Mouse (Mus musculus) heart, postnatal 25 days (tissue): ENCODE results near the gene Neurod2. TPM values are rescaled to one million over a fixed set of nuclear protein-coding genes. Genes with fewer than 3 reads are reported as not detected.

Experiments used
- DNase-seq: peaks from one replicate; pipeline ENCODE4 v3.0.0; 2022; ENCODE audit warnings: low spot score
- intact Hi-C: fragments of 180-260 bp; cut with DNase I; formaldehyde crosslinking; loops from one replicate; pipeline ENCODE4 v1.15.1; 2025
- total RNA-seq, 2 experiments: library from RNA; stranded (reverse); gene quantifications; 2 replicates each; pipeline ENCODE4 v1.2.3; 2021

Neurod2 gene
- total RNA-seq, 2 experiments from 2014 or later: not detected

GRCm38 (mm10) chr11:98356625-98357394, 27.4 kb upstream of the Neurod2 start:
- intact Hi-C loops: no loop called here
- DNase-seq: no peak

GRCm38 (mm10) chr11:98355732-98356299, 26.4 kb upstream of the Neurod2 start:
- intact Hi-C loops: no loop called here
- no peak for DNase-seq

- intact Hi-C loops: no loop called here
- no peak for DNase-seq
Observed at GRCm38 (mm10) chr11:98354445-98354844, 25.0 kb upstream of the Neurod2 start.

- intact Hi-C loops: no loop called here
Observed at GRCm38 (mm10) chr11:98353651-98354211, 24.3 kb upstream of the Neurod2 start.

GRCm38 (mm10) chr11:98352272-98352990, 23.0 kb upstream of the Neurod2 start:
- DNase-seq: no peak
- intact Hi-C loops: no loop called here

More at GRCm38 (mm10) chr11:98353651-98354211, 24.3 kb upstream of the Neurod2 start:
- no peak for DNase-seq

GRCm38 (mm10) chr11:98349308-98349707, 19.9 kb upstream of the Neurod2 start:
- intact Hi-C loops: no loop called here
- DNase-seq: no peak

- intact Hi-C loops: no loop called here
- no peak for DNase-seq
Observed at GRCm38 (mm10) chr11:98348083-98348961, 18.9 kb upstream of the Neurod2 start, which contains the start of gene Ppp1r1b. Gene Ppp1r1b, plus strand, starts transcription at chr11:98348404.

GRCm38 (mm10) chr11:98347385-98348082, 18.1 kb upstream of the Neurod2 start:
- no peak for DNase-seq

GRCm38 (mm10) chr11:98346168-98346567, 16.7 kb upstream of the Neurod2 start:
- intact Hi-C loops: no loop called here

More at GRCm38 (mm10) chr11:98347385-98348082, 18.1 kb upstream of the Neurod2 start:
- intact Hi-C loops: no loop called here

GRCm38 (mm10) chr11:98345253-98345652, 15.8 kb upstream of the Neurod2 start:
- DNase-seq: peak; percentile 41
- intact Hi-C loops: loop anchor here (1.0 kb wide), 1 partner anchor 80 kb away; no protein-coding TSS in a partner anchor

More at GRCm38 (mm10) chr11:98346168-98346567, 16.7 kb upstream of the Neurod2 start:
- no peak for DNase-seq

- DNase-seq: peak; percentile 76
- intact Hi-C loops: loop anchor here (1.0 to 2.0 kb wide), 4 partner anchors 31 to 115 kb away; partner anchors contain the start of gene Mien1
Observed at GRCm38 (mm10) chr11:98342000-98342945, 12.8 kb upstream of the Neurod2 start.

- DNase-seq: no peak
- intact Hi-C loops: no loop called here
Observed at GRCm38 (mm10) chr11:98341174-98341573, 11.7 kb upstream of the Neurod2 start.

- intact Hi-C loops: no loop called here
- no peak for DNase-seq
Observed at GRCm38 (mm10) chr11:98340597-98340996, 11.1 kb upstream of the Neurod2 start.

- intact Hi-C loops: no loop called here
- DNase-seq: no peak
Observed at GRCm38 (mm10) chr11:98339679-98340287, 10.3 kb upstream of the Neurod2 start.

- intact Hi-C loops: no loop called here
- DNase-seq: no peak
Observed at GRCm38 (mm10) chr11:98339071-98339501, 9.6 kb upstream of the Neurod2 start.

- DNase-seq: no peak
- intact Hi-C loops: no loop called here
Observed at GRCm38 (mm10) chr11:98338507-98338961, 9.1 kb upstream of the Neurod2 start.
